Mouse (Mus musculus) fibroblast of lung, adult 2 months (primary cell): Measurements from ENCODE around the gene Sdf4.

Source experiments
- DNase-seq: peaks from one replicate; pipeline ENCODE4 v3.0.0-alpha.2; 2011; ENCODE audit warnings: low read depth

Sdf4 gene

GRCm38 (mm10) chr4:156008369-156008768 lies 15.7 kb downstream of the Sdf4 start:
- no peak for DNase-seq

DNA sequence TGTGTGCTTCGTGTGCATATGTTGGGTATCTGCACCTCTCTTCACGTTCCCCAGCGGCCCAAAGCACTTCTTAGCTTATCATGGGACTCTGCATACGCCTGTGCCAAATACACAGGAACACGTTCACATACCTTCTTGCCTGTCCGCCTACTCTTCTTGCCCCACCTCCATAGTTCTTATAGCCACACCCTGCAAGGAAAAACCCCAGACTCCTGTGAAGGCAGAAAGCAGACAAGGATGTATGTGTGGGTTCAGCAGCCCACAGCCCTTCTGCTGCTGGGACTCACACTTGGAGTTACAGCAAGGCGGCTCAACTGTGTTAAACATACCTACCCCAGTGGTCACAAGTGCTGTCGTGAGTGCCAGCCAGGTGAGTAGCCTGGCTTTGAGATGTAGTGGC lies 21.0 kb downstream of the Sdf4 start, which contains the start of gene Tnfrsf4:
Gene Tnfrsf4 (plus strand): TSS at position 207 of the 400 bp plus-strand sequence.
- no peak for DNase-seq

GRCm38 (mm10) chr4:156014436-156014835 lies 21.8 kb downstream of the Sdf4 start:
- no peak for DNase-seq

- DNase-seq, result no peak
Measured at GRCm38 (mm10) chr4:156019771-156020170, 27.1 kb downstream of the Sdf4 start.

DNA sequence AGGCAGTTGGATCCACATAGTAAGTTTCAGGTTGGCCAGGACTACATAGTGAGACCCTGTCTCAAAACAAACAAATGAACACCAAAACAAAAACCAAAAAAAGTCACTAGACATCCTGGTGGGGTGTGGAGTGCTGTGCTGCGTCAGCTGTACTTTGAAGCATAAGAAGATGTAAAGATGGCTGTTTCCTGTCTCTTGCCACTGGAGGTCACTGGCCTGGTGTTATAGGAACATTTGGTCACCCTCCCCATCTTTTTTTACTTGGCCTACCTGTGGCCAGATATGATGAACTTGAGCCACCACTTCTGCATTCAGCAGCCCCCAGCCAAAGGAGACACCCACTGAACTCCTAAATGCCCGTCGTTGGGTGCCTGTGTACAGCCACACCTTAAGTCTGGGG lies 28.7 kb downstream of the Sdf4 start:
- no peak for DNase-seq

DNA sequence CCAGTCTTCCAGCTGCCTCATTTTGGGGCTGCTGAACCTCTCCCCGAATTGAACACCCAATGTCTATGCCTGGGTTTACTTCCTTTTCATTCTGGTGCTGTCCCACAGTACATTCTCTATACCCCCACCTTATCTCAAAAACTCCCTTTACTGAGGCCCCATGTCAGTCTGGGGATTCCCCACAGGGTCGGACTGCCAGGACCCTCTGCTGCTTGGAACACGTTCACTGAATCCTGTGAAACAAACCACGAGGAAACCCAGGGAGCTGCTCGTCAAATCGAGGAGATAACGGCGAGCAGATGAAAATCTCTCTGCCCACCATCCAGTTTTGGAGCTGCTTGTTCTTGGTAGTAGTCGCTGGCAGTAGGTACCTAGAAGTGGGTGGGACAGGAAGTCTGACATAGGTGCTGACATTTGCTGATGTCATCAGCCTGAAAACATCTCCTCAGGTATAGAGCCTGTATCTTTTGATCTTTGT lies 29.3 kb downstream of the Sdf4 start:
- DNase-seq, result no peak

DNA sequence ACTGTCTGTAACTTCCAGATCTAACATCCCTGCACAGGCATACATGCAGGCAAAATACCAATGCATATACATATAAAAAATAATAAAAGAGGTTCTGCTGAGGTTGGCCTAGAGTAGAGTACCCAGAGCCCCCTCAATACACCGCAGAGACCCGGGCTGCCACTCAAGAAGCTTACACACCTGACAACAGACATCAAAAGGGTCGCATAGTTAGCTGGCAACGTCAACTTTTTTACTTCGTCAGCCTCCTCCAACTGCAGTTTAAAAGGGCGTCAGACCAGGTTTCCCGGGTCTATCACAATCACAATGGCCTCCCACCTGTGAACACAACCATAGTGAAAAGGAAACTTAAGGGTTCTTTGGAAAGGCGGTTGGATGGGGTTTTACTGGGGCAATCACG lies 30.8 kb downstream of the Sdf4 start:
- no peak for DNase-seq

DNA sequence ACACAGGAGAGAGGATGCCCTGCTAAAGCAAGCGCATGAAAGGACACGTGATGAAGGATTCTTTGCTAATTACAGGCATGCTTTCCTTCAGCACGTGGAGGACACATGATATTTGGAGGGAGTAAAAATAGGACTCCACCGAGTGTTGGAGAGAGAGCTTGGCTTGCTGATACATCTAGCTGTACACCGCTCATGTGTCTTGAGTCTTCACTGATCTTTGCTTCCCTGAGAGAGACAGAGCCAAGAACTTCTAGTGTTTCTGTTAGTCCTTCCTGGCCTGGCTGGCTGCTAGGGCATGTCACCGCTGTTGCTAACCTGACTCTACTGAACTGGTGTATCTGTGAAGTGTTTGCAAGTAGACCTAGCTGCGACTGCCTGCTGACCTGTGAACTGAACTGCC lies 31.5 kb downstream of the Sdf4 start:
- DNase-seq, result no peak

GRCm38 (mm10) chr4:156026013-156026412 lies 33.3 kb downstream of the Sdf4 start, which contains the start of gene Tnfrsf18:
Gene Tnfrsf18 (plus strand): TSS chr4:156026164.
- DNase-seq, result no peak

- DNase-seq, result no peak
Measured at GRCm38 (mm10) chr4:156028580-156028979, 35.9 kb downstream of the Sdf4 start.

GRCm38 (mm10) chr4:156030651-156031118 lies 38.0 kb downstream of the Sdf4 start:
- DNase-seq, result no peak

GRCm38 (mm10) chr4:156031255-156031592 lies 38.6 kb downstream of the Sdf4 start:
- no peak for DNase-seq

- DNase-seq, result peak; percentile 83
Measured at GRCm38 (mm10) chr4:156031593-156032391, 39.1 kb downstream of the Sdf4 start.

DNA sequence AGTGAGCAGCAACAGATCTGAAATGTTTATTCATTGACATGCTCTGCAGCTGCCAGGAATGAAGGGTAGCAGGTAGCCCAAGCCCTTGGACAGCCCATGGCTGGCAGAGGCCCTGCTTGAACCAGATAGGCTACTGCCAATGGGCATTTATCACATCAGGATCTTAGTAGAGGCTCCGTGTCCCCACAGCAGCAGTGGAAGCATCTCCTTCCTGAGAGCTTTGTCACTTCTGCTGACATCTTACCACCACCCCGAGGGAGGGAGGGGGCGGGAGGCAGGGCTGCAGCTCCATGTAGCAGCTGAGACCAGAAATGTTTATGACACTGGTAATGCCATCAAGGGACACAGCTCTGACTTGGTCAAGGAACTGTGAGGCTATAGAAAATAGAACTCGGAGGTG lies 40.2 kb downstream of the Sdf4 start:
- no peak for DNase-seq

GRCm38 (mm10) chr4:156033476-156034119 lies 40.9 kb downstream of the Sdf4 start:
- DNase-seq, result peak; percentile 21

DNA sequence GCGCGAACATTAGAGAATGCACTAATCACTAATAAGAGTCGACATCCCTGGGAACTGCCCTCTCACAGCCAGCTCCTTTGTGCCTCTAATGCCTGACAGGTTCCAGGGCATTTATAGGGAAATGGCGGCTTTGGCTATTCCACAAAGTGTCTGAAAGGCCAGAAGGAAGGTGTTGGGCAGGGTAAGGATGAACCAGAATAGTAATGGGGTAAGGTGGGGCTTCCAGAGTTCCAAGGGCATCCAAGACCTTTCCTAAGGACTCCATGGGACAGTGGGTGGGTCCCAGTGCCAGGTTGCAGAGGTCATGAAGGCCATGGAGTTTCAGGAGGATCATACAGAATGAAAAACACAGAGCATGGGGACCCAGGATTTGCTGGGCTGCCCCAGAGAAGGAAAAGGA lies 41.6 kb downstream of the Sdf4 start:
- no peak for DNase-seq

GRCm38 (mm10) chr4:156034901-156035300 lies 42.2 kb downstream of the Sdf4 start:
- DNase-seq, result no peak

- no peak for DNase-seq
Measured at GRCm38 (mm10) chr4:156044754-156045153, 52.1 kb downstream of the Sdf4 start.

GRCm38 (mm10) chr4:156049779-156050178 lies 57.1 kb downstream of the Sdf4 start:
- DNase-seq, result no peak

- DNase-seq, result peak; percentile 62
Measured at GRCm38 (mm10) chr4:156050391-156050980, 57.8 kb downstream of the Sdf4 start.

DNA sequence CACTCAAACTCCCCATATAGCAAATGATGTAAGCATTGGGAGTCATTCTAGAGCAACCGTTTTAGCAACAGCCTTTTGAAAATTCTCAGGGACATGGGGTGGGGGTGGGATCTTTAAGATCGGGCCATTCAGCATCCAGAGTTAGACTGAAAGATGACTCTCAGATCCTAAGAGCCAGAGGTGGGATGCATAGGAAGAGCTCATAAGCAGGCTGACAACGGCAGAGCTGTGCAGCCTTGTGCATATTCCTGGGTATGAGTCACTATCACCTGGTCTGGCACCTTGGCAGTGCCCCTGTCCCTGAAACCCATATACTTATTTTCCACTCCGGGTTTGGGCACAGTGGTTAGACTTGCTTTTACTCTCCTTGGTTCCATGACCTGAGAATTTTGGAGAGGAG lies 60.4 kb downstream of the Sdf4 start:
- DNase-seq, result no peak

GRCm38 (mm10) chr4:156054130-156054529 lies 61.5 kb downstream of the Sdf4 start:
- no peak for DNase-seq

DNA sequence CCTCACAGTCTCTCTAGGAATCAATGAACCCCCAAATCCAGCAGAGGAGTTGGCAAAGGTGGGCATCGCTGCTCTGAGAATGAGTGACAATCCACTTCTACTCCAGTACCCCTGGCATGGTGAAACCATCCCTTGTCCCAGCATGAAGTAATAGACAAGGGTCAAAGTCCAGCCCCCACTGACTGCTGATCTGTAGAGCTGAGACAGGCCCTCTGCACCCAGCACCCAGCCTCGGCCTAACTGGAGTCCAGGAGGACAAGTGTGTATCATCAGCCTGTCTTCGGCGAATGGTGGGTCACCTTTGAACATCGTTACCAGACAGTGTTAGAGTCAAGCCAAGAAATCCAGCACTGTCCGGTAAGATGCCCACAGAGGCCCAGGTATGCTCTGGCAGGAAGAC lies 61.9 kb downstream of the Sdf4 start:
- no peak for DNase-seq
